Mouse (Mus musculus): Measurements from ENCODE around the gene Atp5h. TPM values are rescaled to one million over a fixed set of nuclear protein-coding genes. Genes with fewer than 3 reads are reported as not detected.

The Atp5h gene
- total RNA-seq, 2 experiments from 2014 or later: 478 to 524 TPM

GRCm38 (mm10) chr11:115366039-115366705, 53.6 kb downstream of the Atp5h start:
- no peak for DNase-seq

Small RNA genes lying within 50 kb of the gene (microRNA-seq; reads per million reads assigned to microRNA genes)
- 0 reads per million in 2 experiments for gene Mir3968

Other genes with a start within 250 kb of the Atp5h start
- gene Tmem104, start 232.5 kb downstream of the Atp5h start, total RNA-seq (2021): 10 to 100 TPM; 16.7 to 19.1 TPM
- gene Nat9, start 232.1 kb downstream of the Atp5h start, total RNA-seq (2021): 10 to 100 TPM; 21.7 to 24.1 TPM
- 10 to 100 TPM; 43.5 to 50.9 TPM for gene Grin2c, start 152.7 kb downstream of the Atp5h start, total RNA-seq (2021)
- gene Fdxr, start 142.9 kb downstream of the Atp5h start, total RNA-seq (2021): 10 to 100 TPM; 20.9 to 24.2 TPM
- 10 to 100 TPM; 12.9 to 13.7 TPM for gene Fads6, start 122.3 kb downstream of the Atp5h start, total RNA-seq (2021)
- under 1 TPM in 1 of 2 experiments, not detected in 1; 0.52 TPM for gene Otop2, start 112.8 kb downstream of the Atp5h start, total RNA-seq (2021)
- under 1 TPM; 0.30 to 0.35 TPM for gene Ush1g, start 97.9 kb downstream of the Atp5h start, total RNA-seq (2021)
- gene Otop3, start 85.2 kb downstream of the Atp5h start, total RNA-seq (2021): under 1 TPM in 1 of 2 experiments, not detected in 1; 0.22 TPM
- gene Hid1, start 52.2 kb downstream of the Atp5h start, total RNA-seq (2021): 100 to 1,000 TPM; 106 to 109 TPM
- gene Cdr2l, start 38.0 kb downstream of the Atp5h start, total RNA-seq (2021): 10 to 100 TPM; 25.3 to 25.7 TPM
- gene Mrpl58, start 16.2 kb downstream of the Atp5h start, total RNA-seq (2021): 100 to 1,000 TPM in 1 of 2 experiments, 10 to 100 TPM in 1; 98.1 to 105 TPM
- gene Kctd2, start 166 bp upstream of the Atp5h start, total RNA-seq (2021): 10 to 100 TPM; 69.2 to 77.4 TPM
- gene Trim80, start 20.6 kb upstream of the Atp5h start, total RNA-seq (2021): not detected
- gene Slc16a5, start 42.5 kb upstream of the Atp5h start, total RNA-seq (2021): not detected
- gene Armc7, start 55.7 kb upstream of the Atp5h start, total RNA-seq (2021): 10 to 100 TPM; 10.9 to 11.2 TPM
- gene Nt5c, start 71.9 kb upstream of the Atp5h start, total RNA-seq (2021): 10 to 100 TPM; 62.5 to 67.8 TPM
- gene Jpt1, start 94.4 kb upstream of the Atp5h start, total RNA-seq (2021): 100 to 1,000 TPM; 138 to 161 TPM
- 100 to 1,000 TPM; 324 to 344 TPM for gene Sumo2, start 116.3 kb upstream of the Atp5h start, total RNA-seq (2021)
- 10 to 100 TPM; 49.8 to 60.7 TPM for gene Nup85, start 144.5 kb upstream of the Atp5h start, total RNA-seq (2021)
- gene Mrps7, start 184.0 kb upstream of the Atp5h start, total RNA-seq (2021): 10 to 100 TPM; 48.8 to 61.3 TPM
- 10 to 100 TPM; 68.7 to 80.7 TPM for gene Gga3, start 184.1 kb upstream of the Atp5h start, total RNA-seq (2021)
- gene Mif4gd, start 193.0 kb upstream of the Atp5h start, total RNA-seq (2021): 10 to 100 TPM; 21.0 to 21.2 TPM
- gene Slc25a19, start 208.3 kb upstream of the Atp5h start, total RNA-seq (2021): 10 to 100 TPM; 64.0 to 66.0 TPM